Mouse (Mus musculus): ENCODE measurements around the gene Aox1.

Gene Aox1

DNA sequence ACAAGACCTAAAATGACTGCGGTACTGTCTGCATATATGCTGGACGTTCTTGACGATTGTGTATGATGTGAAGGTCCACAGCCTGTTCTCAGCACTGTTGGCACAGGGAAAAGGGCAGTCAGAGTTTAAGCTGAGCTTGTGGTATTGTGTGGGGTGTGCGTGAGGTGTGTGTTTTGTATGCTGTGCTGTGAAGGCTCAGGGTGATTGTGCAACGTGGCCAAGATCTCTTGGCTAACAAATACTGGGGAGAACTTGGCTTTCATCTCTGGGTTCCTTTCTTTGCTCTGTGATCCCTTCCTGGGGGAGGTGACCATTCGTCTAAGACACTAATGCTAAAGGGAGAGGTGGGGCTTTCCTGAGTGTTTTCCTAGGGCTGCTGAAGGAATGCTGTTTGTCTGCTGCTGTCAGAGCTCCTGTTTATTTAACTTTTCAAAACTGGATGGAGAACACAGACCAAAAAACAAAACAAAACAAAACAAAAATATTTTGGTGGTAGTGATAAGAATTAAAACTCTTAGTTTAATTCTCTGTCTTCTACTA is 84.4 kb downstream of the Aox1 start:
- no peak for TF ChIP-seq GATA4 (IDR thresholded peaks at IDR 0.05; ENCODE audit: insufficient replicate concordance, low read length)

DNA sequence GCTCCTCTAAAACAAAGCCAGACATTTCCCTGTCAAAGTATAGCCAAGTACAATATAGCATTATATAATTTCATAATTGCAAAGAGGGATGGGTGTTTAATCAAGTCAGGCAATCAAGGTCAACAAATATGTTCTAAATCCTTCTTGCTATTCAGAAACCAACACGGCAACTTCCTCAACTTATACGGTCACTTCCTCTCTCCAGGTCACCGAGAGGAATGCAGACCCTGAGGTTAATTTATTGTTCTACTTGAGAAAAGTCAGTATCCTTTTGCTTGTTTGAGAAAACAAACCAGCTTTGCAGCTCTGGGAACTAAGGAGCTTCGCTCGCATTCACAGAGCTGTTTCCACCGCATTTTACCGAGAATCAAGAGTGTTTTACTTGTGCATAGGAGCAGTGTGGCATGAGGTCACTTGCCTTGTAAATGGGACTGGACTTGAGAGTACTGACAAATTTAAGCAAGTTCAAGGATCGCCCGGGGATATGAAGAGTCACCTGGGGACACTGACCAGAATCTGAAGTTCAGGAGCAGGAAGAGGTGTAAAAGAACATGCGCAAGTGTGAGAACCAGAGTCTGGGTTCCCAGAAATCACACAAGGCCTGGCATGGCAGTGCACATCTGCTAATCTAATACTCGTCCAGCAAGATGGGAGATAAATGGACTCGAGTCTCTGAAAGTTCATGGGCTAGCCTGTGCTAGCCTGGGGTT is 85.1 kb downstream of the Aox1 start:
- no peak for TF ChIP-seq GATA4 (IDR thresholded peaks at IDR 0.05; ENCODE audit: insufficient replicate concordance, low read length)

DNA sequence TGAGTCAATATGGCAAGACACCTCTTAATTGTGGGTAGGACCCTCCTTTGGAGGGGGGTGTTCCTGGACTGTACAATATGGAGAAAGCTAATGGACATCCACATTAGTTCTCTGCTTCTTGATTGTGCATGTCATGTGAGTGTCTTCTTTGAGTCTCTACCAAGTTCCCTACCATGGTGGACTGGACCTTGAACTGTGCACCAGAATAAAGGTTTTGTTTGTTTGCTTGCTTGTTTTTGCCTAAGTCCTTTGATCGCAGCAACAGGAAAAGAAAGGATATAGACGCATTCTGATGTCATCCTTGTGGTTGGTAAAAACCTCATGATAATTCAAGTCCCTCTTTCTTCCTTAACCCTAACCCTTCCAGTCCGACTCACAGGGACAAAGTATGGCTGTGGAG is 88.5 kb downstream of the Aox1 start:
- no peak for TF ChIP-seq GATA4 (IDR thresholded peaks at IDR 0.05; ENCODE audit: insufficient replicate concordance, low read length)

DNA sequence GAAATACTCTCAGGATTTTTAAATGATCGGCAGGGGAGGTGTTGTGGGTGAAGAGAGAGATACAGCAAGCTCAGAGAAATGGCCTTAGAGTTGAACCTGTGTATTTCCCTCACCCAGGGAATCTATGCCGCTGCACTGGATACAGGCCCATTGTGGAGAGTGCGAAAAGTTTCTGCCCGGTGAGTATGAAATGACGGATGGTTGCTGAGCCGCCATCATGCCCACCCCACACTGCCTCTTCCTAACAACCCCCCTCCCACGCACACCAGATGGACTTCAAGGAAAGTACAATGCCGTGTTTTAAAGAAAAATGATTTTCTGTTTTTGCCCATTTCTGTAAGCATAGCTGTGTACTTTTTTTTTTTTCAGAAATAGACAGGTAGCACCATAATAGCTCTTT is 95.2 kb downstream of the Aox1 start:
- TF ChIP-seq GATA4 (IDR thresholded peaks at IDR 0.05; ENCODE audit: insufficient replicate concordance, low read length): no peak

DNA sequence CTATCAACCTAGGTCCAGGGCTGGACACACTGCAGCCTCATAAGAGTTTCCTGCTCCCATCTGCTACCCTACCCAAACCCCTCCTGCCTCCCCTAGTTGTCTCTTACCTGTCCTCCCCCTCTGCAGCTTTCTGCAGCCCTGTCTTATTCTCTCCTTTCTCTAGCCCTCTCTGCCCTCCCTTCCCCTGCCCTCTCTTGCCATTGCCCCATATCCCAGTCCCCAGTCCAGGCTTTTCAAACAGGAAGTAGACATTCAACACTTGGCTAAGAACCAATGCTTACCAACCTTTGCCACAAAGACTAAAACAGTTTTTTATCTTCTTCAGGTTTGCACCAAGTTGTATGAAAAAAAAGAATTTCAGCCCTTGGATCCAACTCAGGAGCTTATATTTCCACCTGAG is 108.2 kb downstream of the Aox1 start:
- no peak for TF ChIP-seq GATA4 (IDR thresholded peaks at IDR 0.05; ENCODE audit: insufficient replicate concordance, low read length)

DNA sequence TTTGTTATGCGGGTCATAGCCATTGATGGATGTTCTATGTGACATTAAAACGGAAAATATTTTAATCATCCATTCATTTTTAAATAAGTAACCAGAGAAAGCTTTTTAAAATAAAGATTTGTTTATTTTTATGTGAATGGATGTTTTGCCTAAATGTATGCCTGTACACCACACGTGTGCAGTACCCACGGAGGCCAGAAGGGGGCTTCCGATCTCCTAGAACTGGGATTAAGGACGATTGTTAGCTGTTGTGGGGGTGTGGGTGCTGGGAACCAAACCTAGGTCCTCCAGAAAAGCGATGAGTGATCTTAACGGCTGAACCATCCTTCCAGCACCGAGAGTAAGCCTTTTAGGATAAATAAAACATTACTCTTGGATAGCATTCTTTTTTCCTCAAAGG is 109.3 kb downstream of the Aox1 start:
- no peak for TF ChIP-seq GATA4 (IDR thresholded peaks at IDR 0.05; ENCODE audit: insufficient replicate concordance, low read length)

DNA sequence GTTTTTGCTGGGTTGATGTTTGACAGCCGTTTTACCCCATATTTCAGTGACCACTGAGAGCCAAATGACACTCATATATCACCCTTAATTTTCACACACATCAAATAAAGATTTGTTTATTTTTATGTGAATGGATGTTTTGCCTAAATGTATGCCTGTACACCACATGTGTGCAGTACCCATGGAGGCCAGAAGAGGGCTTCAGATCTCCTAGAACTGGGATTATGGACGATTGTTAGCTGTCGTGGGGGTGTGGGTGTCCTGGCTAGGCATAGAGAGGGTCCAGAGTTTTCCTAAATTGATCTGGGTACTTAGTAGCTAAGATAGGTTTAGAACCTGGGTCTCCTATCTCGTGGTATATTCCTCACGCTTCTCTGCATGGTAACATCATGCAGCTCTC is 110.9 kb downstream of the Aox1 start:
- no peak for TF ChIP-seq GATA4 (IDR thresholded peaks at IDR 0.05; ENCODE audit: insufficient replicate concordance, low read length)

DNA sequence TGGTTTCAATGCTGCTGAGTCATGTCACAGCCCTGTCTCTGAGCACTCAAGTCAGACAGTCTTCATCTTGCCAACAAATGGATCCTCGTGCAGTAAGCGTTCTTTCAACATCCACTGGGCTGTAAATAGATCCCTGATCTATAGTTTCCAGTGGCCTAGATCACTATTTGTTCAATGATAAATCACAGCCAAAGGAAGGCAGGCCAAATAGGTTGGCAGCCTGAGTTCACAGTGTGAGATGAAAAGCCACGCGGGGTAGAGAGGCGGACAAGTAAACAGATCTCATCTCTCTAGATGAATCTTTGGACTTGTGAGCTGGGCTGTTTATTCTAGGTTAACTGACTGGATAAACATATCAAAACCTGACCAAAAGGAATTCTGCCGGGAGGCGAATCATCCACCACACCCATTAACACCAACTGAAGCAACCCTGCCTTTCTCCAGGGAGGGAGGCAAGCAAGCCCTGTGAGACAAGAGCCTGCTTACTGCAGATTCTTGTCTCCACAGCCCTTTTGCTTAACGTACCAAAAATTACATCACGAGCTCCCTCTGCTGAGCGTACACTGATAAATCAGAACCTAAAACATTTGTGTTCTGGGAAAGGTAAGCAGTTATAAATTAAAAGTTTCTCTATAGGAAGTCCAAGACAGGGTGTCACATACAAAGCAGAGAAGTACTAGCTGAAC is 114.8 kb downstream of the Aox1 start:
- peak; percentile 71 for TF ChIP-seq GATA4 (IDR thresholded peaks at IDR 0.05; ENCODE audit: insufficient replicate concordance, low read length)

DNA sequence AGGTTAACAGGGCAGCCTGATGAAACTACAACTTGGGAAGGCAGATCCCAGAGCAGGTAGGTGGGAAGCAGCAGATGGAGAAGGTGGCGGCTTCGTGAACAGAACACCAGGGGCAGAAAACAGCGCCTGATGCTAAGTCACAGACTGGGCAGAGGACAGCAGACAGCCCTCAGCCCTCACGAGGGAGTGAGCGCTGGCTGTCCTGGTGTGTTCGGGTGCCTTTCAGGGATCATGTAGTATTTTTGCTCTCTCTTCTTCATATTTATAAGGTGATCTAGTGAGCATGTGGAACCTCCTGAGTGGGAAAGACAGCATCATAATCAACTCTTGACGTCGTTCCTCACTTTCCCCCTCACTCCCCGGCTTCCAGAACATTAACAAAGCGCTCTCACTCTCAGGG is 116.3 kb downstream of the Aox1 start:
- no peak for TF ChIP-seq GATA4 (IDR thresholded peaks at IDR 0.05; ENCODE audit: insufficient replicate concordance, low read length)

DNA sequence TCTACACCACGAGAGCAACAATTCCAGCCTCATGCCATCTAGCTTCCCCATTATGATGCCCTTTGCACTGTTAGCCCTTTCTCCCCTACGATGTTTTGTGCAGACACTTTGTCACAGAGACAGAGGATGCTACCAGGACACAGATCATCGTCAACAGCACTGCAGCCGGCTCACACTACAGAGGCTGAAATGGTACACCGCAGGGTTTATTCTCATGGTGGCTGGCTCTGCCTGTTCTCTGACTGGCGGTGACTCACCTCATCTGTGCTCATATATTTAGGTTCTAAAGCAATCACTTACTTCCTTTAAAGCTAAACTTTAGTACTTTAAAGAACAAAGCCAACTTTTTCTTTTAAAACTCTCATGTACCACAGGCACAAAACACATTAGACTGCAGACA is 118.0 kb downstream of the Aox1 start:
- TF ChIP-seq GATA4 (IDR thresholded peaks at IDR 0.05; ENCODE audit: insufficient replicate concordance, low read length): no peak

DNA sequence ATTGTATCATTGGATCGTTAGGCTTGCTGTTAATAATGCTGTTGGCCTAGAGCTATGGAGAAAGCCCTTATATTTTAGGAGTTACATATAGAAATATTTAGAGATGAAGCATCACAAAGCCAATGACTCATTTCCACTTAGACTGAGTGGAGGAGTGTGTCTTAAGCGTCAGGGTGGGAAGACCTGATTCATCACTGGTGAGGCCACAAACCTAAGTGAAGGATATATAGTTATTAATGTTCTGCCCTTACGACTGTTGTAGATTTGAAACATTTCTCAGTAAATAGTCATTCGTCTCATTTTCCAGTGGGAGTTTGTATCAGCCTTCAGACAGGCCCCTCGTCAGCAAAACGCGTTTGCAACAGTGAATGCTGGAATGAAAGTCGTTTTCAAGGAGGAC is 122.5 kb downstream of the Aox1 start:
- no peak for TF ChIP-seq GATA4 (IDR thresholded peaks at IDR 0.05; ENCODE audit: insufficient replicate concordance, low read length)

Measured in liver, adult (tissue).